Mouse (Mus musculus) neural tube, embryonic 15.5 days (tissue): ENCODE measurements at regions not wholly inside any gene's neighbourhood (a gene's known extent, or its start where the extent isn't known, plus 50 kb on each side); places are given as distances from the start of the nearest gene placed in this dataset.

Experiments used
- ATAC-seq: fragments of 200-750 bp; cut with Nextera tagmentation; 2 replicates; pipeline ENCODE4 v1.8.0; 2017; ENCODE audit warnings: mild to moderate bottlenecking, moderate TSS enrichment, moderate library complexity; ENCODE audit not compliant: low FRiP score
- H3K27ac ChIP-seq: fragments of 300-500 bp; sonication (generic); replicated peaks from 2 replicates; pipeline ENCODE4 v1.5.1; 2015; ENCODE audit warnings: mild to moderate bottlenecking, inconsistent platforms
- H3K27me3 ChIP-seq: fragments of 300-500 bp; sonication (generic); replicated peaks from 2 replicates; pipeline ENCODE4 v1.6.1; 2015; ENCODE audit warnings: inconsistent platforms
- H3K36me3 ChIP-seq: fragments of 300-500 bp; sonication (generic); 2 replicates; pipeline ENCODE4 v1.6.1; 2015; ENCODE audit warnings: inconsistent platforms
- H3K4me1 ChIP-seq: fragments of 300-500 bp; sonication (generic); 2 replicates; pipeline ENCODE4 v1.6.1; 2015; ENCODE audit warnings: inconsistent platforms
- H3K4me2 ChIP-seq: fragments of 300-500 bp; sonication (generic); 2 replicates; pipeline ENCODE4 v1.6.1; 2015; ENCODE audit warnings: inconsistent platforms, mild to moderate bottlenecking, moderate library complexity
- H3K4me3 ChIP-seq: fragments of 300-500 bp; sonication (generic); replicated peaks from 2 replicates; pipeline ENCODE4 v1.5.1; 2015; ENCODE audit warnings: mild to moderate bottlenecking, inconsistent platforms
- H3K9ac ChIP-seq: fragments of 300-500 bp; sonication (generic); replicated peaks from 2 replicates; pipeline ENCODE4 v1.6.1; 2015; ENCODE audit warnings: mild to moderate bottlenecking, inconsistent platforms
- H3K9me3 ChIP-seq: fragments of 300-500 bp; sonication (generic); replicated peaks from 2 replicates; pipeline ENCODE4 v1.6.1; 2016; ENCODE audit warnings: inconsistent platforms
- WGBS: fragments of 180-500 bp; shearing (Covaris S2); methylation state at CpG from one replicate; pipeline ENCODE4 v1.1.7; 2015; ENCODE audit warnings: mixed read lengths; 5-methylcytosine and 5-hydroxymethylcytosine counted together

- H3K9ac ChIP-seq: no peak overlapping the region
- no peaks in the 10 kb centered on the region for H3K4me1 ChIP-seq
- 40% methylated on average over 5 of the region's 5 CpGs for WGBS
- no peaks in the 10 kb centered on the region for H3K9me3 ChIP-seq
- no peaks in the 10 kb centered on the region for H3K36me3 ChIP-seq
- no peak overlapping the region for H3K4me2 ChIP-seq
- H3K27ac ChIP-seq: no peak overlapping the region
- no peaks in the 10 kb centered on the region for H3K27me3 ChIP-seq
- H3K4me3 ChIP-seq: no peak overlapping the region
- ATAC-seq: no peak
These were observed 93.1 kb downstream of the Car2 start for GRCm38 (mm10) chr3:14979116-14979613.

DNA sequence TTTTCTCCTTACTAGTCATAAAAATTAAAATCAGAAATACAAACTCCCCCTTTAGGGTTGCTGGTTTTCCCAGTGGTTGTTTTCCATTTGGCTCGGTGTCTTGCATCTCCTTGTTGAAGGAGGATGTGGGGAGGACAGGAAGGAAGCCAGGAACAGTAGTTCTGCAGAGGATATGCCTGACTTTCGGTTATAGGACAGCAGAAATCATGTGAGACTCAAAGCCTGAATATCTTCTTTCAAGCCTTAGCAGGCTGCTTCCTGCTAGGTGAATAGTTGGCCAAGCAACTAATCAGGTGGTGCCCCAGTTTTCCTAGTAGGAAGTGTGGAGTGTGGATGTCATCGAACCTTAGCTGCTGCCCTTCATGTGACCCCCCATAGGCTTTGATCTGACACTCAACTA is 103.6 kb downstream of the Car2 start:
- no peaks in the 10 kb centered on the region for H3K9me3 ChIP-seq
- no peak overlapping the region for H3K27ac ChIP-seq
- no peak overlapping the region for H3K4me2 ChIP-seq
- no peak overlapping the region for H3K4me3 ChIP-seq
- no peak for ATAC-seq
- H3K36me3 ChIP-seq: no peaks in the 10 kb centered on the region
- no peaks in the 10 kb centered on the region for H3K4me1 ChIP-seq
- no peaks in the 10 kb centered on the region for H3K27me3 ChIP-seq
- no peak overlapping the region for H3K9ac ChIP-seq
- WGBS: 71% methylated on average over 3 of the region's 3 CpGs

DNA sequence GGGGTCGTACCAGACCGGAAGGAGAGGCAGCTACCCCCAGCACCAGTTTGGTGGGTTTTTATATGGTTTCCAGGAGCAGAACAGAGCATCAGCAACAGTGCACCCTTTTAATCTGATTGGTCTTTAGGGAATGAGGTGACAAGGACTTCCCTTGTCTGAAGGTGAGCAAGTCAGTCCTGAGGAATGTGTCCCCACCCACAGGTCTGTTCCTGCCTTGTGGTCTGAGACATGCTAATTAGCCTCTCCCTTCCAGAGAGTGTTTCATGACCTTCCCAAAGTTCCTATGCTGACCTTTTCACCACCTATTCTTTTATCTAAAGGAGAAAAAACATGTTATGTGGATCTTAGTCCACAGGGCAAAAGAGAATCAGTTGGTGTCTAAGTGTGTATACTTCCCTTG is 107.9 kb downstream of the Car2 start:
- no peaks in the 10 kb centered on the region for H3K9me3 ChIP-seq
- H3K4me2 ChIP-seq: no peak overlapping the region
- 87% methylated on average over 2 of the region's 2 CpGs for WGBS

GRCm38 (mm10) chr3:14997241-14997640 is 111.2 kb downstream of the Car2 start:
- Histone ChIP-seq H3K4me2 (no peak overlapping the region), H3K9me3 (no peaks in the 10 kb centered on the region), H3K4me1 (no peaks in the 10 kb centered on the region), H3K4me3 (no peak overlapping the region), H3K27me3 (no peaks in the 10 kb centered on the region), H3K9ac (no peak overlapping the region), H3K36me3 (no peaks in the 10 kb centered on the region), H3K27ac (no peak overlapping the region)
- ATAC-seq: no peak
- WGBS: 84% methylated on average over 3 of the region's 3 CpGs

More for the DNA sequence above, 107.9 kb downstream of the Car2 start:
- ATAC-seq: no peak
- H3K27ac ChIP-seq: no peak overlapping the region
- H3K4me1 ChIP-seq: no peaks in the 10 kb centered on the region
- H3K4me3 ChIP-seq: no peak overlapping the region
- no peaks in the 10 kb centered on the region for H3K36me3 ChIP-seq
- H3K27me3 ChIP-seq: no peaks in the 10 kb centered on the region
- no peak overlapping the region for H3K9ac ChIP-seq

DNA sequence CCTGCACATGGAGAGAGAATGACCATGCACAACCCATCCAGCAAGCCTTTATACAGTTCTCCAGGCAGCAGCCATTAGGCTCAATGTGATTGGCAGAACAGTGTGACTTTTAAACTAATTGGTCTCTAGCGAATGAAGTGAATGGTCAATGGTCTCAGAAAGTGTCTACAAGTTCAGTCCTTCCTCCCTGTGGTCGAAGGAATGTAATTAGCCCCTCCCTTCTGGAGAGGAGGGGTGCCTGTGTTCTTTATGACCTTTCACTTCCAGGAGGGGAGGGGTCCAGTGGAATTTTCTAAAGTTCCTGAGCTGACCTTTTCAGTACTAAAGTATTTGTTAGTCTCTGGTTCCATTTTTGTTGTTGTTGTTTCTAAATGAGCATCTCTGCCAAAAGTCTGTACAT is 112.4 kb downstream of the Car2 start:
- H3K9ac ChIP-seq: no peak overlapping the region
- 25% methylated on average over 2 of the region's 2 CpGs for WGBS
- H3K36me3 ChIP-seq: no peaks in the 10 kb centered on the region
- no peaks in the 10 kb centered on the region for H3K9me3 ChIP-seq
- H3K27ac ChIP-seq: no peak overlapping the region
- no peak for ATAC-seq
- no peaks in the 10 kb centered on the region for H3K4me1 ChIP-seq
- no peaks in the 10 kb centered on the region for H3K27me3 ChIP-seq
- no peak overlapping the region for H3K4me2 ChIP-seq
- H3K4me3 ChIP-seq: no peak overlapping the region

DNA sequence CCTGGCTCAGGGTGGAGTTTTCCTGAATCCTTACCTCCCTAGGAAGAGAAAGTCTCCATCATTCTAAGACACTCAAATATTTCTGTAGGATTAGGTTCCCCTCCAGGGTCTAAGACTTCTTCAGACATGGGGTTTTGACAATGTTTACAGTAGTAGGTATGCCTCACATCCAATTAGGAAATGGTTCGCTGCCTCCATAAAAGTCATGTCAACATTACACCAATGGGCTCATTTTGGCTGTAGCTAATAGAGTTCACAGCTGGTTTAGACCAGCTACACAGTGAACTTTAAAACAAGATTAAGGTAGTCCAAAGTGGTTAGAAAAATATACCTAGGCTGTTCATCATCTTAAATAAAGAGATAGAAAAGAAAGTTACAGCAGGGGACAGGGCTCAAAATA is 113.3 kb downstream of the Car2 start:
- Histone ChIP-seq H3K9me3 (no peaks in the 10 kb centered on the region), H3K4me3 (no peak overlapping the region), H3K27me3 (no peaks in the 10 kb centered on the region), H3K36me3 (no peaks in the 10 kb centered on the region), H3K4me1 (no peaks in the 10 kb centered on the region), H3K9ac (no peak overlapping the region), H3K27ac (no peak overlapping the region), H3K4me2 (no peak overlapping the region)
- ATAC-seq: no peak
- WGBS: 84% methylated on average over 1 of the region's 1 CpGs

- Histone ChIP-seq H3K4me3 (no peak overlapping the region), H3K4me1 (no peaks in the 10 kb centered on the region), H3K27me3 (no peaks in the 10 kb centered on the region), H3K36me3 (no peaks in the 10 kb centered on the region), H3K9ac (no peak overlapping the region), H3K9me3 (no peaks in the 10 kb centered on the region), H3K27ac (no peak overlapping the region), H3K4me2 (no peak overlapping the region)
- no peak for ATAC-seq
These were observed 113.8 kb downstream of the Car2 start for GRCm38 (mm10) chr3:14999914-15000313.

GRCm38 (mm10) chr3:15000657-15001056 is 114.6 kb downstream of the Car2 start:
- WGBS: 11% methylated on average over 3 of the region's 3 CpGs
- H3K4me2 ChIP-seq: no peak overlapping the region

DNA sequence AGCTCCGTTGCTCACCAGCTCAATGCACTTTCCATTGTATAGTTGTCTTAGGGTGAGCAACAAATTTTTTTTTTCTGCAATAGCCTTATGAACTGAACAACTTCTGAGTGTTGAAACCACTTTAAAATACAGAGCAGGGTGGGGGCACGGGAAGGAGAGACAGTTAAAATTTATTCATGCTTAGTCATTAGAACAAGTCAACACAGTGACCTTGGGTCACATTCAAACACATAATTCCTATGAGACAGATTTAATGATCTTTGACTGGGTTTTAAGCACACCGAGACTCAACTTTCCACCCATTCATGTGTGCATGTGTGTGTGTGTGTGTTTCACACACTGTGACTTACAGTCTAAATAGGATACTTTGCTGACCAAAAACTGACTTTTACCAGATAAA is 121.7 kb downstream of the Car2 start:
- H3K4me3 ChIP-seq: no peak overlapping the region
- H3K4me2 ChIP-seq: no peak overlapping the region
- no peaks in the 10 kb centered on the region for H3K9me3 ChIP-seq
- H3K27ac ChIP-seq: no peak overlapping the region
- no peak for ATAC-seq
- 43% methylated on average over 3 of the region's 3 CpGs for WGBS
- H3K4me1 ChIP-seq: no peaks in the 10 kb centered on the region
- no peak overlapping the region for H3K9ac ChIP-seq
- no peaks in the 10 kb centered on the region for H3K36me3 ChIP-seq
- no peaks in the 10 kb centered on the region for H3K27me3 ChIP-seq

More at GRCm38 (mm10) chr3:15000657-15001056, 114.6 kb downstream of the Car2 start:
- no peak for ATAC-seq
- H3K9ac ChIP-seq: no peak overlapping the region
- no peaks in the 10 kb centered on the region for H3K36me3 ChIP-seq
- no peaks in the 10 kb centered on the region for H3K4me1 ChIP-seq
- H3K27ac ChIP-seq: no peak overlapping the region
- H3K27me3 ChIP-seq: no peaks in the 10 kb centered on the region
- no peaks in the 10 kb centered on the region for H3K9me3 ChIP-seq
- H3K4me3 ChIP-seq: no peak overlapping the region

- no peak overlapping the region for H3K4me3 ChIP-seq
- 90% methylated on average over 1 of the region's 1 CpGs for WGBS
- H3K9me3 ChIP-seq: no peaks in the 10 kb centered on the region
- H3K36me3 ChIP-seq: no peaks in the 10 kb centered on the region
- no peak overlapping the region for H3K9ac ChIP-seq
- H3K27ac ChIP-seq: no peak overlapping the region
- no peaks in the 10 kb centered on the region for H3K27me3 ChIP-seq
- H3K4me1 ChIP-seq: no peaks in the 10 kb centered on the region
- no peak overlapping the region for H3K4me2 ChIP-seq
- no peak for ATAC-seq
These were observed 122.4 kb downstream of the Car2 start for GRCm38 (mm10) chr3:15008501-15008900.

DNA sequence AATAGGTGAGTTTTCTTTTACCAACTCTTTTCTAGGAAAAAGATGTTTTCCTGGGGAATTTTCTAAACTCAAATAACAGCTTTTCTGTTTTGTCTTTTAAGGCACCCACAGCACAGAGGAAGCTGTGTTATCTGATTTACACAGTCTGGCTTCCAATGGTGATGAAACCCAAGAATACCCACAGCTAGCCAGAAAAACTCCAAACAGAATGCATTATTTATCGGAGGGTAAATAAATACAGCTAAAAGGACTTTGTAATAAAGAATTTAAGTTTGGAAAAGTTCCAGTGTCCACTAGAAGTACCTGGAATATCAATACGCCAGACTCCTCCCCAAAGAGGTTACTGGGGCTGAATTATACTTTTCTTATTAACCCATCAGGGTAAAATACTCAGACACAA is 123.7 kb downstream of the Car2 start:
- Histone ChIP-seq H3K27me3 (no peaks in the 10 kb centered on the region), H3K4me2 (no peak overlapping the region), H3K9me3 (no peaks in the 10 kb centered on the region), H3K36me3 (no peaks in the 10 kb centered on the region), H3K4me3 (no peak overlapping the region), H3K9ac (no peak overlapping the region), H3K4me1 (no peaks in the 10 kb centered on the region), H3K27ac (no peak overlapping the region)
- ATAC-seq: no peak
- WGBS: 84% methylated on average over 2 of the region's 2 CpGs

GRCm38 (mm10) chr3:15016621-15017020 is 130.5 kb downstream of the Car2 start:
- no peaks in the 10 kb centered on the region for H3K9me3 ChIP-seq
- H3K4me1 ChIP-seq: no peaks in the 10 kb centered on the region
- no peaks in the 10 kb centered on the region for H3K27me3 ChIP-seq
- H3K36me3 ChIP-seq: no peaks in the 10 kb centered on the region
- H3K4me2 ChIP-seq: no peak overlapping the region
- WGBS: 56% methylated on average over 1 of the region's 1 CpGs
- no peak overlapping the region for H3K27ac ChIP-seq
- no peak overlapping the region for H3K4me3 ChIP-seq
- H3K9ac ChIP-seq: no peak overlapping the region
- no peak for ATAC-seq

DNA sequence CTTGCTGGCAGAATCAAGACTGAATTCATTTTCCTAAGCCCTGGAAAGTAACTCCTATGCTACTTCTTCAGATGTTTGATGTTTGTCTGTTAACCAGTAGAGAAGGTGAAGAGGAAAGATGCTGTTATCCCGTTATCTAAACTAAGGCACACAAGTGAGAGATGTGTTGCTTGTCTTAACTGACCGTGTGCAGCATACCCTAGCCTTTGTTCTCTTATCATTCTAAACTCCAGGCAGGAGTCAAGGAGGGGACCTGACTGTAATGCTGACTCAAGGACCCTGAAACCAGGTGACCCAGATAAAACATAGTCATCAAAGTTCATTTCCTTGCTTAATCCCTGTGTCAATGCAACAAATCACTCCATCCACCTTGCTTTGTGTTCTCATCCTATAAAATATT is 136.7 kb downstream of the Car2 start:
- Histone ChIP-seq H3K9ac (no peak overlapping the region), H3K36me3 (no peaks in the 10 kb centered on the region), H3K4me1 (no peaks in the 10 kb centered on the region), H3K9me3 (no peaks in the 10 kb centered on the region), H3K27ac (no peak overlapping the region), H3K4me3 (no peak overlapping the region), H3K4me2 (no peak overlapping the region), H3K27me3 (no peaks in the 10 kb centered on the region)
- ATAC-seq: no peak
- WGBS: 83% methylated on average over 2 of the region's 2 CpGs
